Mouse (Mus musculus): ENCODE results near the gene Sik2.

DNA sequence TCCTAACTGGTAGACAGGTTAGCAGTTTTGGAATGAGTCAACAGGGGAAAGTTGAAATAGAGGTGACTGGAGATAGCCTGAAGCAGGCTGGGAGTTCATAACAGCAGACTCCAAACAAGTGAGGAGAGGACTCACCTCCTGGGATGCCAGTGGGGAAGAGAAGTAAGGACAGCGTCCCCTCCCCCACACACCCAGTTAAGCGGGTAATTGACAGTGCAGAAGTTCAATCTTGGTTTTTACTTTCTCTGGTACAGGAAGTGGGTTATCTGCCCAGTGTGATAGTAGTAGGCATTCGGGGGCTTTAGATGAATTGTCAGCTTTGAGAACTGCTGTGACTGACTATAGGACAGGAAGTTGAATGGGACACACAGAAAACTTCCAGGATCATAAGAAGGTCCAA is 11.5 kb upstream of the Sik2 start:
- no peak for TF ChIP-seq CTCF (IDR thresholded peaks at IDR 0.05; ENCODE audit: extremely low read depth, insufficient read length, insufficient replicate concordance, low read depth, low read length)
- no peak for TF ChIP-seq POLR2A (IDR thresholded peaks at IDR 0.05; ENCODE audit: low read depth, low read length)

Data from small intestine, adult 2 months (tissue).